Mouse (Mus musculus): ENCODE measurements around the gene 5730522E02Rik.
"Not testable (repeated sequence)": the region's sequence is repeated elsewhere in the genome, so short reads cannot be mapped to it uniquely, and the experiment has no call there.

Gene 5730522E02Rik

GRCm38 (mm10) chr11:26210582-26211180 lies at the start of gene 5730522E02Rik:
5730522E02Rik (minus strand) TSS chr11:26210763.
- no peak for DNase-seq

DNA sequence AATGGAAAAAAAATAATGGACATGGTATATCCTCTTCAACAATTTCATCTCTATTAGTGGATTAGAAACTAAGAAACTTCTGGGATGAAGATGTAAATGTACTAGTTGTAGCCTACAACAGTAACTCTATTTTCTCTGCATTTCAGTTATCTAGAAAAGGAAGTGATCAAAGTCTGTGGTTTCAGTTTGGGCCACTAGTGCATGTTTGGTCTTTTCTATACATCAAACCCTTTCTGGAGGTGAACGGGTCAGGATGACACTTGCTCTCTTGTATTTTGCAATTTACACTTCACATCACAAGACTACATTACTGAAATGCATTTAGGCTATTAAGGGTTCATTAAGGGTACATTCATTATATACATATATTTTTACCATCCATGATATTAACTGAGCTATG lies 26.0 kb upstream of the 5730522E02Rik start:
- DNase-seq, result no peak

DNA sequence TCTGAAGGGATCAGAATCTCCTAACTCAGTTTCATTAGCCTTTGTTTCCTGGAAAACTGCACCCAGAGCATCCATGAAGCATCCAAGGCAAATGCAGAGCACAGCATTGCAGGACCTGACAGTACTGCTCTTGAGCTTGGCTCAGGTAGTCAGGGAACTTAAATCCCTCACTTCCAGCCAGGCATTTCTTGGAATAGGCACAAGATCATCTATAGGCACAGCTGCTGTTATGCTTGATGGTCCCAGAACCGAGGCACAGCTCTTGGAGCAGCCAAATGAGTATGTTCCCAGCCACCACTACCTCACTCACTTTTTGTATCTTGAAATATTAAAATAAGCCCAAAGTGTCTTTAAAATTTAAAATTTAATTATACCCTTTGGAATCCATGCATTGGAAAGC lies 19.3 kb upstream of the 5730522E02Rik start:
- no peak for DNase-seq

- not testable (repeated sequence) for DNase-seq
These were observed 3.1 kb upstream of the 5730522E02Rik start for GRCm38 (mm10) chr11:26213643-26214042.

GRCm38 (mm10) chr11:26209811-26210581 lies 567 bp downstream of the 5730522E02Rik start:
- DNase-seq, result peak; percentile 65

GRCm38 (mm10) chr11:26203466-26203865 lies 7.1 kb downstream of the 5730522E02Rik start:
- DNase-seq, result no peak

DNA sequence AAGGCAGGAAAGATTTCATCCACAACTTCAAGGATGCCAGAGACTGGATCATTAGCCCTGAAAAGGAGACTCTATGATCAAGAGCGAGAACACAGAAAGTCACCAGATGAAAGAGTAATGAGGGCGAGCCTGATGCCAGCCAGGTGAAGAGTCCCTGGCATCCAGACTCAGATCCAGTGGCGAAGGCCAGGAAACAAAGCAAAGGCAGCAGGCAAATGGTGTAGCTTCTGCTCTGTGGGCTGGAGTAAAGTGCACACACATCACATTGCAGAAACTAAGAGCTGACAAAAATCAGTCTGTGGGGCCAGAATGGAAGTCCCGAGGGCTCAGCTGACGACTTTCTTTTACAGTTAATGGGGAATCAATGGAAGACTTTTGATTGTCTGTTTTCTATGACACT lies 7.7 kb downstream of the 5730522E02Rik start:
- no peak for DNase-seq

- no peak for DNase-seq
These were observed 8.8 kb downstream of the 5730522E02Rik start for GRCm38 (mm10) chr11:26201778-26202097.

DNA sequence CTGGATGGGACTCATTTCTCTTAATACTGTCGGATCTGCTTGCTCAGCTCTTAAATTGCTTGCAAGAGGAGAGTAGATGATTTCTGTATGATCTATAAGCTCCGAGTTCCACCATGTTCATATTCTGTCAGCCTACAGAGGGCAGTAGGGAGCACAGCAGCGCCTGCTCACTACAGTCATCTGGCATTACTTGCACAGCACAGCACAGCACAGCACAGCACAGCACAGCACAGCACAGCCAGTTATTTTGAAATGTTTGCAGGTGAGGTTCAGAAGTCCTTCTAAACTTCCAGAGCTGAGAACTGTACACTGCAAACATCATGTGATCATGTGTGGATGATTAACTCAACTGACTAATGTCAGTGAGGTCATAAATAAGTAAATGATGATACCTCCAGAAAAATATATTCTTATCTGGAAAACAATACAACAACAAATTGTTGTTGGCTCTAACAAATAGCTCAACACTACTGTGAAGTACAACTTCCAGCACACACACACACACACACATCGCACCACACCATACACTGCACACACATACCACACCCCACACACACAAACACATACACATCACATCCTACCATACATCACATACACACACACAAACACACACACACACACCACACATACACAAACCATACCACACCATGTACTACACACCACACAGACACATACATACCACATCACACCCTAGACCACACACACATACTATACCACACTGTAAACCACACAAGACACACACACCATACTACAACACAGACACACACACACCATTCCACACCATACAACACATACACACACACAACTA lies 9.4 kb downstream of the 5730522E02Rik start:
- peak; percentile 71 for DNase-seq

DNA sequence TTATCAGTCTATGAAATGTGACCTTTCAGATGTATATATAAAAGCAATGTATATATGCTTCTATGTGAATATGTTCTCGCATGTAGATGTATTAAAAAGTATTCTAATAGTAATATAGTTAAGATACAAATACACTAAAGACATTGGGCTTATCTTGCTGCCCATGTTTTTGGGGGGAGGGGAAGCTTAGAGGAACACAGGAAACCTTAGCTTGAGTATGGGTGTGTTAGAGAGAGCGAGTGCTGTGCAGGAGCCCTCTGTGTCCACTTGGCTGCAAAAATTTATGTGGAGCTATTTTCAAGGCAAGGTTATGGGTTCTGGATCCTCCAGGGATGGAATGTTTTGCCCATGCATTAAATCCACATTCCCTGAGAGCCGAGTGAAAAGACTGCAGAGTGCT lies 15.1 kb downstream of the 5730522E02Rik start:
- no peak for DNase-seq

DNA sequence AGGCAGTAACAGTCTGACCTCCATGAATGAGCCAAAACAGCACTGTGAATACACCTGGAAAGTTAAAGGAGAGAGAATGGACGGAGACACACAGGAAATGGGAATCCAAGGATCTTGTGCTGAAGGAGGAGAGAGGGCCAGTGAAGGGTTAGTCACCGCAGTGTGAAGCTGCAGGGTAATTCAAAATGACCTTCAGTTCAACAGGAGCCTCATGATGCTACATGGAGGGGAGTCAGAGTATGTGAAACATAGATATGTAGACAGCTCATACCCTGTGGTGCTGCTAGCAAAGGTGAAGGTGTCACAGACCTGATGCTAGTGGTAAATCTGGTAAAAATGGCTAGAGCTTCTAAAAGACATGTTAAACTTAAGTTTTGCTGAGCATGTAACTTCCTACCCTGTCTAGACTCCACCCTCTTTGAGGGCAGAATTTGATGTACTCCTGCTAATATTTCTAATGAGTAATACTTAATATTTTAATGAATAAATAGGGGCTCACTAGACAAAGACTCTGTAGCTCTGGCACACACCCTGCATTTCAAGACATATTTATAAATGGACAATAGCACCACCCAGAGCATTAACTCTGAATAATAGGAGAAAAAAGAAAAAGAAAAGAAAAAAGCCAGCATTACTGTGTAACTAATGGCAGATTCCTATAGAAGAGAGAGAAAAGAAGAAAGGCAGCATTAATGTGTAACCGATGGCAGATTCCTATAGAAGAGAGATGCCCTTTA lies 23.2 kb downstream of the 5730522E02Rik start:
- no peak for DNase-seq

GRCm38 (mm10) chr11:26170572-26170971 lies 40.0 kb downstream of the 5730522E02Rik start:
- no peak for DNase-seq

DNA sequence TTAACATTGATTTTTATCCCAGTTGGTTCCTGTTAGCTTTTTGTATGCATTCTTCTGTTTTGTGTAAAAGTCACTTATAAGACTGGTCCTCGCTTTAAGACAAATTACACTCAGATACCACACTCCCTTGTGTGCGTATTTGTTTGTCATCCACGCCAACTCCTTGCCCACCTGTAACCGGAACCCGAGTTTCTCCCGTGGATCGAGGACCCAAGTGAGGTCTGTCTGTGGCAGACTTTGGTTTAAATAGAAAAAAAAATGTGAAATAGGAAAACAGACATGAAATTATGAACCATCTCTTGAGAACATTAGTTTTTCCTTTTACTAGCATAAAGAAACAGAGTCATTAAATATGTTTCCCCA lies 43.0 kb downstream of the 5730522E02Rik start:
- no peak for DNase-seq

- no peak for DNase-seq
These were observed 43.5 kb downstream of the 5730522E02Rik start for GRCm38 (mm10) chr11:26166966-26167608.

GRCm38 (mm10) chr11:26164651-26165259 lies 45.8 kb downstream of the 5730522E02Rik start:
- no peak for DNase-seq

GRCm38 (mm10) chr11:26161354-26161753 lies 49.2 kb downstream of the 5730522E02Rik start:
- DNase-seq, result no peak

DNA sequence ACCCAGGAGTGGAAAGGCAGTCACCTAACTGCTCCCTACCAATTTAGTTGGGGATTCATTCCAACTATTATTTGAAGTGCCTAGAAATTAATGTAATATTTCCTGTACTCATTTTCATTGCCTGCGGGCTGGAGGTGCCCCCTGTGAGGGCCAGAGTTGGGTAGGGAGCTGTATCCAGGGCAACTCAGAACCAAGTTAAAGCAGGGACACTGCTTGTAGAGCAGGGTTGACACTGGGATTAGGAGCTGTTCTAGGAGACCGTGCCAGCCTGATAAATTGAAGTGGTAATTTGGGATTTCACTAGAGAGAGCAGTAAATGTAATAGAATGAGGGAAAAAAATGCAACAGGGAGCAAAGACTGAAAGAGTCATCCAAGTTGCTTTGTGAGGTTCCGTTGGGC lies 51.5 kb downstream of the 5730522E02Rik start:
- no peak for DNase-seq

GRCm38 (mm10) chr11:26140024-26140423 lies 70.5 kb downstream of the 5730522E02Rik start:
- no peak for DNase-seq

- DNase-seq, result no peak
These were observed 72.5 kb downstream of the 5730522E02Rik start for GRCm38 (mm10) chr11:26138013-26138412.

GRCm38 (mm10) chr11:26130911-26131310 lies 79.7 kb downstream of the 5730522E02Rik start:
- DNase-seq, result no peak

DNA sequence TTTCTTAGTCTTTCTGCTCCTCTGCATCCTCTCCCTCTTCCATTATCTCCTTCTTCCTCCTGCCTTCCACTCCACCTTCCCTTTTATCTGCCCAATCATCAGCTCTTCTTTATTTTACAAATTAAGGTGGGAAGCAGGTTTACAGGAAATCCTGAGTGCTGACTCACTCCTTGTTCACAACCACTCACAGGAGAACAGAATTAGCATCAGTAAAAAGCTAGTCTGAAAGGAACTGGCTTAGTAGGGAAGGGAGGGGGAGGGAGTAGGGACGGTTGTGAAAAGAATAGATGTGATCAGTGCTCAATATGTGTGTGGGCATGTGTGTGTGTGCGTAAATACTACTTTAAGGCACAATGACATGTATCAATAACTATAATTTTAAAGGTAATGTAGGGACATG lies 81.5 kb downstream of the 5730522E02Rik start:
- DNase-seq, result no peak

DNA sequence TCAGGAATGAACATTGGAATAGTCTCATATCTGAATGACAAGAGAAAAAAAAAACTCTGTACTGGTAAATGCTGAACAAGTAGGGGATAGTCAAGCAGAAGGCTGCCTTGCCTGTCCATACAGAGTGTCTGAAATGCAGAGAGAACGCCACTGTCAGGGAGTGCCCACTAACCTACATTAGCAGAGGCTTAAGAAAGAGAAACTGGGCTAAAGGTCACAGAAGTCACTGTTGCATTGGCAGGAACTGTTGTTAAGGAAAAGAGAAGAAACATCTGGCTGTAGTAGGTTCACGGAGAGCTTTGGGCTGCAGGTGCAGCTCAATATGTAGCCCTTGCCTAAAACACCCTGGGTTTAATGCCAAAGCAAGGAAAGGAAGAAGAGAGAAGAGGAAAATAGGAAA lies 82.2 kb downstream of the 5730522E02Rik start:
- no peak for DNase-seq
